Mouse (Mus musculus): ENCODE data around the gene Cux2.

DNA sequence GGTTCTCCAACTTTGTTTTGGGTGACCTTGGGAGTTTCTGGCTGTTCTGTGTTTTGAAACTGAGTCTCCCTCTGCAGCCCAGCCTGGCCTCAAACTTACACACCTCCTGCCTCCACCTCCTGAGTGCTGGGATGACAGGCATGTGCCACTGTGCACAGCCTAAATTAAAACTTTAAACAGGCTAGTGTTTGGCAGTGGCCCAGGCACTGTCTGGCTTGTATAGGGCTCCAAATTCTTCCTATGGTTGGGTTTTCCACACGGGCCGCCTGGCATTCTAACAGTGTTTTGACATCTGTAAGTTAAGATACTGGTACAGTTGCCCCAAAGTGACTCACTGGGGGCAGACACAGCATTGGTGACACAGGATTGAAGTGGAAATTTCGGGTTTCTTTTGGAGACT is 36.2 kb upstream of the Cux2 start:
- TF ChIP-seq CTCF (IDR thresholded peaks at IDR 0.05) (no peak), EP300 (IDR thresholded peaks at IDR 0.05) (no peak)
